Mouse (Mus musculus) erythroblast, embryonic 14.5 days (primary cell): Measurements from ENCODE around the gene Prl2c3. TPM values are rescaled to one million over a fixed set of nuclear protein-coding genes. Genes with fewer than 3 reads are reported as not detected.
"Not testable (repeated sequence)": the region's sequence is repeated elsewhere in the genome, so short reads cannot be mapped to it uniquely, and the experiment has no call there.

Experiments
- H3K27me3 ChIP-seq: 2 replicates; pipeline ENCODE4 v1.6.1; 2012; ENCODE audit warnings: inconsistent platforms; ENCODE audit not compliant: control insufficient read depth
- H3K36me3 ChIP-seq: 2 replicates; pipeline ENCODE4 v1.6.1; 2012; ENCODE audit warnings: mild to moderate bottlenecking, inconsistent platforms; ENCODE audit not compliant: control insufficient read depth
- H3K4me1 ChIP-seq: 2 replicates; pipeline ENCODE4 v1.6.1; 2012; ENCODE audit warnings: inconsistent platforms; ENCODE audit not compliant: control insufficient read depth
- H3K4me3 ChIP-seq: replicated peaks from 2 replicates; pipeline ENCODE3; 2012; ENCODE audit warnings: moderate library complexity, mild to moderate bottlenecking, inconsistent platforms
- H3K9me3 ChIP-seq: 2 replicates; pipeline ENCODE4 v1.6.1; 2012; ENCODE audit warnings: low read length, inconsistent platforms, mixed read lengths; ENCODE audit not compliant: control insufficient read depth
- GATA1 ChIP-seq: IDR thresholded peaks from 2 replicates; pipeline ENCODE4 v1.6.1; 2012; ENCODE audit warnings: low read length, inconsistent platforms, mixed read lengths
- TAL1 ChIP-seq: IDR thresholded peaks from 3 replicates; pipeline ENCODE4 v1.6.1; 2012; ENCODE audit warnings: low read length, inconsistent platforms, mixed read lengths
- polyA plus RNA-seq: library from polyadenylated mRNA; stranded (reverse); fragments of >175 nt; gene quantifications from 2 replicates; pipeline ENCODE4 v1.2.3, GENCODE M21; 2012

Prl2c3 gene
- not detected in 2 replicates for polyA plus RNA-seq

DNA sequence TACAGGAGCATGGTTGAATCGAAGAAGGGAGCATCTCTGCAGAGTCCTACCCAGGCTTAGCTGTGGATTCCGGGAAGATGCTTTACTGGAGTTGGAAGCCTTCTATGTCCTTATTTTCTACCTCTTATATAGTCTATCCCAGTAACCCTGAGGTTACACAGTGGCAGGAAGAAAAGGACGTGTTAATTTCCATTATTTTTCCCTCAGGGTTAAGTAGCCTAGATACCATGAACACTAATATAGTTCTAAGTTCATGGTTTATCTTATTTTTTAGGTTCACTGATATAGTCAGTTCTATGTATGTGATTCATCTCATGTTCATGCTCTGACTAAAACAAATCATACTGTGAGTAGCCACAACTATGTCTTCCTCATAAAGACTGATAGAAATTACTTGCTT is at the start of gene Prl2c3:
Gene Prl2c3, minus strand, starts transcription at position 101 of the 400 bp plus-strand sequence.
- not testable (repeated sequence) for H3K27me3 ChIP-seq, H3K4me3 ChIP-seq, H3K4me1 ChIP-seq, H3K9me3 ChIP-seq, H3K36me3 ChIP-seq

GRCm38 (mm10) chr13:12848254-12848653 is 48.4 kb upstream of the Prl2c3 start:
- H3K4me1 ChIP-seq, H3K27me3 ChIP-seq, H3K36me3 ChIP-seq, H3K4me3 ChIP-seq: not testable (repeated sequence)
- H3K9me3 ChIP-seq, result peaks cover 17% of the 10 kb centered on the region

- H3K4me3 ChIP-seq, H3K27me3 ChIP-seq, H3K4me1 ChIP-seq, H3K36me3 ChIP-seq: not testable (repeated sequence)
- peaks cover 20% of the 10 kb centered on the region for H3K9me3 ChIP-seq
Measured at GRCm38 (mm10) chr13:12844701-12845100, 44.8 kb upstream of the Prl2c3 start.

- H3K36me3 ChIP-seq, H3K9me3 ChIP-seq, H3K4me3 ChIP-seq, H3K27me3 ChIP-seq, H3K4me1 ChIP-seq: not testable (repeated sequence)
Measured at GRCm38 (mm10) chr13:12837546-12837945, 37.7 kb upstream of the Prl2c3 start.

DNA sequence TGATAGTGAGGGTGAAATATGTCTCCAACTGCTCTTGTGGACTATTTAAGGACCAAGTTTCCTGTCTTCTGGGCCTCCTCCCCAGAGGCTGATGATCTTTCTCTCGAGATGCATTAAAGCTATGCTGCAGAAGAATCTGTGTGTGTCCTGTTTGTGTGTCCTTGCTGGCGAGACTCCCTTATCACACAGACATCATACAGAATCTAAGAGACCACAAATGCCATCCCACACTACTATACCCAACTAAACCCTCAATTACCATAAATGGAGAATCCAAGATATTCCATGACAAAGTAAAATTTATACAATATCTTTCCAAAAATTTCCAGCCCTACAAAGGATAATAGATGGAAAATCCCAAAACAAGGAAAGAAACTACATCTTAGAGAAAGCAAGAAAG is 31.9 kb upstream of the Prl2c3 start:
- peaks cover 21% of the 10 kb centered on the region for H3K9me3 ChIP-seq
- H3K4me1 ChIP-seq, result no peaks in the 10 kb centered on the region
- TF ChIP-seq GATA1, result no peak
- no peak for TF ChIP-seq TAL1
- H3K36me3 ChIP-seq, result no peaks in the 10 kb centered on the region
- H3K27me3 ChIP-seq, result no peaks in the 10 kb centered on the region
- no peak overlapping the region for H3K4me3 ChIP-seq

DNA sequence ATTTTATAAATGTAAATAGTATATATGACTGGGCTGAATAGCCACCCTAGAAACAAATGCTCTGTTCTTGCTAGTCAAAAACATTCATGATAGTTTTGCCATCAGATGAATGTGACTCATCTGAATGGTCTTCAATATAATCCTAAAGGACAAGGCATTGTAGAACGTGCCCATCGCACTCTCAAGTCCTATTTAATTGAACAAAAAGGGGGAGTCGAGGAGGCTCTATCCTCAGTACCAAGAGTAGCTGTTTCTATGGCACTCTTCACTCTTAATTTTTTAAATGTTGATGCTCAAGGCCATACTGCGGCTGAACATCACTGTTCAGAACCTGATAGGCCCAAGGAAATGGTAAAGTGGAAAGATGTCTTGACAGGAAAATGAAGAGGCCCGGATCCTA is 29.2 kb upstream of the Prl2c3 start:
- no peaks in the 10 kb centered on the region for H3K27me3 ChIP-seq
- no peaks in the 10 kb centered on the region for H3K36me3 ChIP-seq
- no peaks in the 10 kb centered on the region for H3K4me1 ChIP-seq
- no peak for TF ChIP-seq GATA1
- TF ChIP-seq TAL1, result no peak
- no peak overlapping the region for H3K4me3 ChIP-seq
- H3K9me3 ChIP-seq, result peaks cover 33% of the 10 kb centered on the region

DNA sequence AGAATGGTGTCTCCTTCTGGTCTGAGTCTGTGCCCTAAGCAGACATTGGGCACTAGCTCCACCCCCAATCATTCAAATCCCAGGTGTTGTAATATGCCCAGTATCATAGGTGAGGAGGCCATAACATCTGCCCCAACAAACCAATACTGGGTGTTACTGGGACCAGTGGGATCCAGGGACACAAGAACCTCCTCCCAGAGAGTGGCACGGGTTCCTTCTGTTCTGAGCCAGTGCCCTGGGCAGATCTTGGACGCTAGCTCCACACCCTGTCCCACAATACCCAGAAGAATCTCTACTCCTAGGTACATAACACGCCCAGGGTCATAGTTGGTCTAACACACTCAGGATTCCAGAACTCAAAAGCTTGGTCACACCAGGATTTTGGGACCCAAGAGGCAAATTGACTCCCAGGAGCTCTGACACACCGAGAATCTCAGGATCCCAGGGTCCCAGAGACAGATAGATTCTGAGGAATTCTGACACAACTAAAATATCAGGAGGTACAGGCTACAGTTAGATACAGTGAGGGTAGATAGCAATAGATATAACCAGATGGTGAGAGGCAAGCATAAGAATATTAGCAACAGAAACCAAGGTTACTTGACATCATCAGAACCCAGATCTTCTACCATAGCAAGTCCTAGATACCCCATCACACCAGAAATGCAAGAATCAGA is 24.8 kb upstream of the Prl2c3 start:
- H3K4me3 ChIP-seq, H3K27me3 ChIP-seq, H3K4me1 ChIP-seq, H3K36me3 ChIP-seq: not testable (repeated sequence)
- peaks cover 18% of the 10 kb centered on the region for H3K9me3 ChIP-seq

DNA sequence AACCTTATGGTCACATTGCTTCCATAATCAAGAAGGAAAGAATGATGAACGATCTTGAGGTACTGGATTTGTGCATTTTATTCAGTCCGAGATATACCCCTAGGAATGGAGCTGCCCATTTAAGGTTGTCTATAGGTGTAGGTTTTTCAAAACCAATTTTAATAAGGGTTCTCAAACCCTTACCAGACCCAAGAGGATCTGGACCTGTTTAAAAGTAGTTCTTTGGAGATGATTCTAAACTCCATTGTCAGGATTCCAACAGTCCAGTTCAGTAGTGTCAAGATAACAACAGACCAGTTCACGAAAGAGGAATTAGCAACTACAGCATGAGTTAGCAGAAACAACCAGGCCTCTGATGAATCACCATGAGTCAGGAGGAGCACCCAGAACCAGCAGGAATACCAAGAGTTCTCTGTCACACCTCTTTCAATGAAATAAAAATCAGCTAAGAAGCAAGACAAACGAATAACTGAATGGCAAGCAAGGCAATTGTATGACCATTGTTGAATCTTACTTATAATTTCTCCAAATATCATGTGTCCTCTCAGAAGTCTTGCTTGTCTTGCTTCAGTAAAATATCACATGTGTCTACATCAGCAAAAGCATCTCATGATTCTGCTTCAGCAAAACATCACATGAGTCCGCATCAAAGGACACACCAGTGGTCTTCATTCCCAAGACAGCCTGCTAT is 14.0 kb upstream of the Prl2c3 start:
- H3K27me3 ChIP-seq, H3K9me3 ChIP-seq, H3K4me3 ChIP-seq, H3K36me3 ChIP-seq, H3K4me1 ChIP-seq: not testable (repeated sequence)

- Histone ChIP-seq H3K4me1 (no peaks in the 10 kb centered on the region), H3K4me3 (no peak overlapping the region), H3K27me3 (no peaks in the 10 kb centered on the region), H3K9me3 (peaks cover 6% of the 10 kb centered on the region; the same call in 1 of the 2 replicates), H3K36me3 (no peaks in the 10 kb centered on the region)
- no peak for TF ChIP-seq GATA1
- TF ChIP-seq TAL1, result no peak
Measured at GRCm38 (mm10) chr13:12809591-12809990, 9.7 kb upstream of the Prl2c3 start.

- not testable (repeated sequence) for H3K9me3 ChIP-seq, H3K36me3 ChIP-seq, H3K4me1 ChIP-seq, H3K27me3 ChIP-seq, H3K4me3 ChIP-seq
Measured at GRCm38 (mm10) chr13:12808793-12809512, 9.1 kb upstream of the Prl2c3 start.

DNA sequence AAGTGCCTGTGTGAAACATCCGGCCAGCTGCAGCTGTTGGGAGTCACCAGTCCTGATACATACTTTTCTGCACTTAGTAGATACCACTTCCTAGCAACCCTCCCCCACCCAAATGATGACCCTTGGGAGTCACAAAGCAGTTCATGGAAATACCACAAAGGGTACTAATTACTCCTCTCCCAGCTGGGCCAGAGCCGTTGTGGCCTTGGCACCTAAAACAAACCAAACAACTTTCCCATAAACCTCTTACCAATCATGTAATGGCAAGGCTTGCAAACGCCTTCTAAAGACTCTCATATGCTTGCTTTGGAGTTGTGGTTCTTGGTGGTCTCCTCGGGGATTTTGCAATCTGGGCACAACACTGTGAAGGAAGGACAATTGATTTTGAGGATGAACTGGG is 6.6 kb upstream of the Prl2c3 start:
- H3K36me3 ChIP-seq, H3K4me3 ChIP-seq, H3K27me3 ChIP-seq, H3K4me1 ChIP-seq, H3K9me3 ChIP-seq: not testable (repeated sequence)

- H3K27me3 ChIP-seq, H3K9me3 ChIP-seq, H3K36me3 ChIP-seq, H3K4me1 ChIP-seq, H3K4me3 ChIP-seq: not testable (repeated sequence)
Measured at GRCm38 (mm10) chr13:12769442-12770091, 30.3 kb downstream of the Prl2c3 start.
